Mouse (Mus musculus): ENCODE measurements around the gene Cetn4.

Gene Cetn4

DNA sequence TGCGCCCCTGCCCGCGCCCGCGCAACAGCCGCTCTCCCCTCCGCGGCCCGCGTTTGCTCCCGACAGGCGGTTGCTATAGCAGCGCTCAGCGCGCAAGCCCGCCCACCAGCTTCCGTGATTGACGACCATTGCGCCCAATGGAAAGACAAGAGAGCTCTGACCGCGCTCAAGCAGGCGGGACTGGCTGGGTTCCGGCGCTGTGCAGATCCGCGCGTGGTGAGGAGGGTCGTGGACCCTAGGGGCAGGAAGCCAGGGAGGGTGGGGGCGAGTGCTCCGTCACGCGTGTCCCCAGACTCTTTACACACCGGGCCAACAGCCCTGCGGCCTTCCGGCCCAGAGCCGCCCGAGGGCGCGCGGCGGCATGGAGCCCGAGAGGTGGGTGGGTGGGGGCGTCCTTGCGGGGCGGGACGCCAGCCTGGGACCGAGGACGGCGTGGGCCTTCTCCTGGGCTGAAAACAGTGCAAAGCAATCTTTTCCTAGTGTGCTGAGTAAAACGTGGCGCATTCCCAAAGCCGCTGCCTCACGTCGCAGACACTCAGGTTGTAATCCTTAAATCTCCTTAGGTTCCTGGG is at the start of gene Cetn4, which contains the start of gene Bbs12:
TSS of gene Cetn4 (minus strand) at position 339 of the 572 bp plus-strand sequence.
TSS of gene Bbs12 (plus strand) at position 185 of the 572 bp plus-strand sequence.
- peak; percentile 95 to 98 for DNase-seq

DNA sequence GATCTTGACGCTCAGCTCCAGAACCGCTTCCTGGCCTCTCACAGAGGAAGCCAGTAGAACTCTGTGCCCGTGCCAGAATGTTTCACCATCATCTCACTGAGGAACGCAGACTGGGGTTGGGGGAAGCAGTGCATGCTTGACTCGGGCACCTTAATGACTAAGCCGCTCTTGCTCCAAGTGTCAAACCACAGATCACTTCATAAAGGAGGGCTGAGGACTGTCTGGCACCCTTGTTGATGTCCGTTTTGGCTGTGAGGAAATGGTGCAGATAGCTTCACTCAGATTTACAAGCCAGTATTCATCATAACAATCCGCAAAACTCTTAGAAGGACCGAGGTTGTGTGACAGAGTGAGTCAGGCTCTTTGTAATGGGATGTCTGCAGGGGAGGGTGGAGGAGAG is 48.2 kb upstream of the Cetn4 start:
- DNase-seq, result peak in 1 of 2 experiments; percentile 50

DNA sequence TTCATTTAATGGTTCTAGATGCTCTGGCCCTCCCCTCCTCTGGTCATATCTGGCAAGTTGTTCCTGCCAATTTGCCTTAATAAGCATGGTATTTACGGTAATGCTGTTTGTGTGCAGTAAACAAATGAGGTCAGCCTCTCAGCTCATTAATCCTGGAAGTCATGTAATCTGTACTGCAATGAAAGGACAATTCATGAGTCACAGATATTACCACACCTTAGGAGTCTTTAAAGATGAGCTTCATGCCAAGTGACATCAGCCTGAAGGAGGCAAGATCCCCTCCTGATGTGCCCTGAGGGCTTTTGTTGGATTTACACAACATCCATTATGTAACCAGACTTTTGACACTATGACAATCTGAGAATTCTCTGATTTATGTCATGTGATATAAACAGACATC is 42.2 kb upstream of the Cetn4 start:
- DNase-seq, result no peak

- DNase-seq, result no peak
Observed at GRCm38 (mm10) chr3:37353951-37354481, 41.5 kb upstream of the Cetn4 start.

DNA sequence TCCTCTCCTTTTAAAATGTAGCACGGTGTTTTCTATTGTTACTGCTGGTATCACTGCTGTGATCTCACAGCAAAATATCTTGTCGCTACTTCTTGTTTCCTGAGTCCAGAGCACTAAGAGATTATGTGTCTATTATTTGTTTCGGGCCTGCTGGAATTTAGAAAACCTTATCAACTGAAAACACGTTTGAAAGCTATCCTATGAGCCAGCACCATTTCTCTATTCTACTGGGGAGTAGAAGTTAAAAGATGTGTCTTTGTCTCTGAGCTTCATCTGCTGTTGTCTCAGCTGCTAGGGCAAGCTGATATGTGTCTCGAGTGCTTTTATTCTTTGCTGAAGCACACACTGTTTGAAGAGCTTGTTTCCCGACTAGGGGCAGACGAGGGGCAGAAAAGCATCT is 37.9 kb upstream of the Cetn4 start:
- DNase-seq, result no peak

DNA sequence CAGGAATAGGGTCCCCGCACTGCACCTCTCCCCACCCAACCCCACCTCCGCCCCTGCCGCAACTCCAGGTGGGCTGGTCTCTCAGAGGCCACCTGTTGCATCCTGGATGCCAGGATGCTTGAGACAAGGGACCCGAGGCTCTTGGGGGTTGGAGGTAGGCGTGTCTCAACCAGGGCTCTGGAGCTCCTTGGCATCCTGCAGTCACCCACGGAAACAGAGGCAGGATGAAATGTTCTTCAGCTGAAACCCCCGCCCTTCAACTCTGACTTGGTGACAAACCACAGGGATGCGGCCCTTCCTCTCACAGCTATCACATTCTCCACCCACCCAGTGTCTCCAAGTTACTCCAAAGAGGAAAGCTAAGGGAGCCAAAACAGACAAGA is 36.6 kb upstream of the Cetn4 start:
- no peak for DNase-seq

- peak; percentile 58 to 71 for DNase-seq
Observed at GRCm38 (mm10) chr3:37348221-37349165, 36.0 kb upstream of the Cetn4 start, which contains the start of gene Fgf2. TSS of gene Fgf2 (plus strand) at chr3:37348346.

GRCm38 (mm10) chr3:37347671-37348070 is 35.2 kb upstream of the Cetn4 start:
- DNase-seq, result no peak

DNA sequence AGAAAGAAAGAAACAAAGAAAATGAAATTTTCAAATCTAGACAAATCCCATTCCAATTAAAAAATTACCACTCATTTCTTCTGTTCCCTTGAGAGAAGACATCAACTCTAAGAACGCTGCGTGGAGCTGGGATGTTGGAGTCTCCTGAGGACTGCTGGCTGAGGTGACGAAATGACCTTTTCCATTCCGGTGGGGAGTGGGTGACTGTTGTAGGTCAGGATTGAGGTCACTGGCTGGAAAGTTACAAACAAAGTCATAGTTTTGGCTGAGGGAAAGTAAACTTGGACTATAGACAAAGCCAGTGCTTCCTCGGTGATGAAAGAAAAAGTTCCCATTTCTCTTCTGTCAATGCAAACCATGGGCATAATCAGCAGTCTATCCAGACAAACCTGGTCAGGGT is 30.3 kb upstream of the Cetn4 start:
- DNase-seq, result no peak

GRCm38 (mm10) chr3:37341110-37341509 is 28.6 kb upstream of the Cetn4 start:
- no peak for DNase-seq

DNA sequence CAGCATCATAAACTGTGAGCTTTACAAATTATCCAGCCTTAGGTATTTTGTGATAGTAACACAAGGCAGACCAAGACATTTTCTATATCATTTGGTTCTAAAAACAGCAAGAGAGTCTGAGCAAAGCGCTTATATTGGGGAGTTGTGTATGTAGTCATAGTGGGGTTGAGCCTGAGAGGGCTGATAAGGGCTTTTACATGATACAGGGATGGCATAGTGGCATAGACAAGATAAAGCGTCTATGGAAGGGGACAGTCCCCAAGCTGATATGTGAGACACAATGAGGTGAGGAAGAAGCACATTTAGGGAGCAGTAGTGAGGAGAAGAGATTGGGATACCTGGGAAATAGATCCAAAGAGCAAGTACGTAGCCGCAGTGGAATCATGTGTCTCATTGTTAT is 21.5 kb upstream of the Cetn4 start:
- no peak for DNase-seq

DNA sequence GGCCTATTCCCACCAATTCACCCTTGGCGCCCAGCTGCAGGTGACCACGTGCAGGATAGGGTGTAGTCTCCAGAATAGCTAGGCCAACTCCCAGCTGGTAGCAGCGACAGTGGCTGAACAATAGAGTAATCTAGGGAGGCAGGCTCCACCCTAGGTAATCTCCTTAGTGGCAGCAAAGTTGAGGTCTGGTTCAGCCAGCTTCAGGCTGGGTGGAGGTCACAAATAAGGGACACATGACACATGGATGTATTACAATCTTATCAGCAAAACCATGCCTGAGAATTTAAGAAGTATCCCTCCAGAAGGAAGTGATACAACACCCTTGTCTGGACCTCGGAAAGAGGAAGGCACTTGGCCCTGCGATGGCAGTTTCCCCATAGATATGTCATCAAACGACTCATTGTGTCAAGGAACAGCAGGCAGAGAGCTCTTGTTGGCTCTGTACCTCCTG is 19.5 kb upstream of the Cetn4 start:
- no peak for DNase-seq

GRCm38 (mm10) chr3:37329963-37330362 is 17.5 kb upstream of the Cetn4 start:
- no peak for DNase-seq

DNA sequence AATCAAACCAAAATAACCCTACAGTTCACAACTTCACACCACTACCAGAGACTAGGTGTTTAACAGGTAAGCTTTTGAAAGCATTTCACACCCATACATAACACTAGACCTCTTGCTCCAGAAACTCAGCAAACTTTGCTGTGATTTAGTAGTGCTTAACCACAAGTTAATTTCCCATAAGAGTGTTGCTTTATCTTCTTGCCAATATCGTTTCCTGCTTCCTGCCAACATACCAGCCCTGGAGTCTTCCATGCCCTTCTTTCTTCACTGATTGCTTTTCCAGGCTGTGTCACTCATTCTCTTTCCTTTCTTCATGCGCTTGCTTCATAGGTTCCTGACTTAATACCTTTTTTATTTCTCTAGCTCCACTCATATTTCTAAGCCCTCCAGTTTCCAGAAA is 16.0 kb upstream of the Cetn4 start:
- DNase-seq, result no peak

GRCm38 (mm10) chr3:37326627-37327026 is 14.1 kb upstream of the Cetn4 start:
- DNase-seq, result no peak

DNA sequence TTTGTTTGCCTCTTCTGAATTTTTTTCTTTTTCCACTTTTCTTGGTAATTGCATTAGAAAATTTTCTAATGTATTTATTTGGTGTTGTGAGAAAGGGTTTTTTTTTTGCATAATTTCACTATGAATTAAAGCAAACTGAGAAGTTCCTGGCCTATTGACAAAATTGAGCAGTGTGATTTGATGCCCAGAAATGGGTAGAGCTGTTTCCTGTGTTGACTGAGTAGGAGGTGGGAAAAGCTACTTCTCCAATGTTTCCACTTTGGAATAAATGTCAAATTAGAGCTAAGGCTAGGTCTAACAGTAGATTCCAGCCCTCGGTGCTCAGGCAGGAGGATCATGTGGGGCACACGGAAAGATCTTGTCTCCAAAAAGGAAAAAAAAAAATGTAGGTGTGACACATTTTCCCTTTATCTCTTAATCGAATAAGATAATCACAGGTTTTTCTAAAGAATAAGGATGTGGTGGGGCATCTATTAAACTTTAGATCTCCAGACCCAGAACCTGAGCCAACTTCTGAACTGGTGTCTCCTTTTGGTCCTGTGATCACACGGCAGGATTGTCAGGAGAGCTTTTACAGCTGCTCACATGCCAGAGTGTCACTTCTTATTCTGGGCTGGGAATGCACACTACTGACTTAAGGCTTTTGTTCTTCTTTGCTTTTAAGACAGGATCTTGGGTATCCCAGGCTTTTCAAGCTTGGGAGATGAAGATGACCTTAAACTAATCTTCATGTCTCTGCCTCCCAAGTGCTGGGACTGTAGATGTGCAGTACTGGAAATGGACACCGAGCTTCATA is 13.0 kb upstream of the Cetn4 start:
- DNase-seq, result no peak

GRCm38 (mm10) chr3:37324310-37324709 is 11.8 kb upstream of the Cetn4 start:
- no peak for DNase-seq

DNA sequence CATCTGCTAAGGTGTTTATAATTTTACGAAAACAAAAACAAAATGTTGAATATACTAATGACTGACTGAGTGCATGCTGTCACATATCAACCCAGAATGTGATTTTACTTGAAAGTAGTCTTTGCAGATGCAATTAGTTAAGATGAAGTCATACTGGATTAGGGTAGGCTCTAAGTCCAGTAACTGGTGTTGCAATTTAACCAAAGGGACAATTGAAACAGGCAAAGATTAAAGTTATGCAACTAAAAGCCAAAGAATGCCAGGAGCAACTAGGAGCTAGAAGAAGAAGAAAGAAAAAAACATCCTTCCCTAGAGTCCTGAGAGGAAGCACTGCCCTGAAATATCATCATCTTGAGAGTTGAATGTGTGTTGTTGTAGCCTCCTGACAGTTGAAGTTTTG is 3.7 kb upstream of the Cetn4 start:
- DNase-seq, result no peak

DNA sequence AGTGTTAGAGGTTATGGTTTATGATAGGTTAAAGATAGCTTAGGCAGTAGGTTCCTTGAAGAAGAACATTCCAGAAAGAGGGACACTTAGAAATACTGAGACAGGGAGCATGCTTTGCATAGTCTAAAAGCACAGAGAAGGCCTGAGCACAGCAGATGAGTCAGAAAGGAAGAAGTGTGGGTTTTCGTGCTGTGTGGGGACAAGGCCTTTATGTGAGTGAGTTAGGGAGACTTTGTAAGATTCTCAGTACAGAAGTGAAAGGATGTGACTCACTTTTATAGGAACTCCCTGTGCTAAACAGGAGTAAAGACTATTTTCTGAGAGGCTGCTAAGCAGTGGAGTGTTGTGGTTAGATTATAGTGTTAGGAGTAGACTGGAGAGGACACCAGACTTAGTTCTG is 863 bp upstream of the Cetn4 start:
- peak in 1 of 2 experiments; percentile 11 for DNase-seq

DNA sequence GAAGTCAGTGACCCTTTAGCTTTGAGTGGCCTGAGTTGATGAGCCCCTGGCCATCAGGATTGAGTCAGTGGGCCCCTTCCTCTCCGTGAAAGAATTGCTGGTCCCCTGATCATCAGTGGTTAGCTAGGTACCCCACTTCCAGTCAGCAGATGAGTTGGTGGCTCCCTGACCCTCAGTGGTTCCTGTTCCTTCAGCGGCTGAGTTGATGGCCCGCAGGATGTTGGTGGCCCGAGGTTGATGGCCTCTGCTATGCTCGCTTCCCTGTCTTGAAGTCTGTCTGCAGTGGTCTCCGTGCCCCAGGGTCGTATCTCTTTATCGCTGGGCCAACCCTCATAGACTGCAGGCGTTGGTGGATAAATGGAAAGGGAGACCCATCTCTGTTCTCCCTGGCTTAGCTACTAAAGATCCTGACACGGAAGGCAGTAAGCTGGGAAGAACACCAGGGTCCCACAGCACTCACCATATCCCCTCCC is 575 bp downstream of the Cetn4 start:
- no peak for DNase-seq

DNA sequence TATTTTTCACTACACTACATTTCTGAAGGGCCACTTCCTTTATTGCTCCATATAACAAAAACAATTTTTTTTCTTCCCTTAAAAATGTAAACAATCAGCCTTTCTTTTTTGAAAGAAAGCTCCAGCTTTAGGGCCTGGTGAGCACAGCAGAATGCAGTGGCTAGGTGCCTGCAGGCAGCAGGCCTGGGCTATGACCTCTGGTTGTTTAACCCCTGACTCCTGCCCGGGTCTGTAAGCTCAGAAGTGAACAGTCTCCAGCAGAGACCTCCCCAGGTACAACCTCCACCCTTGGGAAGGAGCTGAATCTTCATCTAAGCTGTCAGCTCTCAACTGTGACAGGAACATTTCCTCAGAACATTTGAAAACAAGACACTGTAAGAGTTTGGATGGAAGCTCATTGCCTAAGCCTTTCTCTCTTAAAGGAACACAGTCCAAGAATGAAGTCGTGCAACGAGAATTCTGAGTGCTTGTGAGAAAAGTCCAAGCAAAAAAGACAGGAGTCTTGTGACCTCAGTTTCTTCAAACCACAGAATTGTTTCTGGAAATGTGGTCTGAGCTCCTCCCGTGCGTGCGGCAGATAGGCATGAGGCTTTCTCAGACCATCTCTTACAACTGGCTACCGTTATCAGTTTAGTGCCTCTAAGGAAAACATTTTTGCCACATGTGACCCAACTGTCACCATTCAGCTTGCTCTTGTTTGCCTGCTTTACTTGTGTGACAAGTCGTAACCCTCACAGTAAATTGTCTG is 8.9 kb downstream of the Cetn4 start:
- no peak for DNase-seq

DNA sequence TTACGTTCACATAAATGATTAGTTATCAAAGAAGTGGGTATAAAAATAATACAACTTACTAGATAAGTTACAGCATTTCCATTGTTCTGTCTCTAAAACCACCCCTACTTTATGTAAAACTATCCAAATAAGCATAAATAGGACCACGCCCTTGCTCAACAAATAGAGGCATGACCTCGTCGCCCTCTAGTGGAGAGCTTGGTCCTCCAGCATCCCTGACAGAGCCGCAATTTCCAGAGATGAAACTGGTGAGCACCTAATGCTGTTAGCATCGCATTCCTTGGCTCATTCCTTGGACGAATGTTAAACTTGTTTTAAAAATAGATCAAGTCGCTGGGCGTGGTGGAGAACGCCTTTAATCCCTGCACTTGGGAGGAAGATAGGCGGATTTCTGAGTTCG is 9.8 kb downstream of the Cetn4 start:
- DNase-seq, result peak in 1 of 2 experiments; percentile 54

All from lung, postnatal 4 days (tissue).